In the genomic region with DNA sequence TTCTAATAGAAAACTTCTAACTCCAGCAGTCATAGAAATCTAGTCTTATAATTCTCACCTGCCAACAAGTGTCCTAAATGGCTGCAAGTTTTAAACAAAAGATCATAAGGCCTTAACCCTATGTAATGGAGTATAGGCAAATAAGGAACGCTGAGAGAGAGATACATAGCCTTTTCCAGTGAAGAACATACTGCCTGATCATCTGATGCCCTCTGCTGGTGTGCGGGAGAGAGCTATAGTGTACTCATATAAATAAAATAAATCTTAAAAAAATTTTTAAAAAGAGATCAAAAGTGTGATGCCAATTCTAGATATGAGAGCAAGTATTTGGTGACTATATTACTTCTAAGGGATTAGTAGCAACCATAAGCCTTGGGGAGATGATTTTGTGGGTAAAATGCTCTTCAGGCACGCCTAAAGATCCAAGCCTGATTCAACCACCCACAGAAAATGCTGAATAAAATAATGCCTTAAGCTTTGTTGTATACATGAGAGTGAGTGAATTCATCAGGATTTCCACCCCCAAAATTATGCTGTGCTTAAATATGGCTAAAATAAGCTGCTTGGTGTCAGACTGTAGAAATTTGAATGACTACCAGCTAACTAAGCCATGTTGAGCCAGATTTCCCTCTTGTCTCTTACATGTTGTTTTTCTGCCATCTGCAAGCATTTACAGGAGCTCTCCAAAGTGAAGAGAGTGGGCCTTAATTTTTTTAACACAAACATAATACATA, we compare ENCODE assay signal across 12 mouse cellular contexts.
DNase-seq lines count a peak whose midpoint lies in the region; ATAC-seq lines count a peak whose summit lies in the region.
"Had no signal": no experiment of that assay in that cellular context is flagged by ENCODE, and none has a peak within 500 bp of the region (broad histone marks: within the 10 kb centered on the region; RNA-seq: fewer than 3 reads in every experiment).

No protein-coding gene starts in this region.

- DNase-seq in left cerebral cortex, postnatal 14 days (ENCODE audit: low spot score in 2 of 2): peak; percentile 20 to 22
- DNase-seq in left cerebral cortex, postnatal 36 days (ENCODE audit: low spot score in 2 of 2): no peak
- peak; percentile 13 for DNase-seq in embryo, embryonic 10.5 days (ENCODE audit: low spot score)
- peak; percentile 40 for DNase-seq in right cerebral cortex, postnatal 14 days
- DNase-seq in adrenal gland, postnatal 10 days: no peak
- DNase-seq: liver, postnatal 0 days had no signal

- 62% methylated on average over 3 of the region's 3 CpGs for WGBS in forebrain, embryonic 13.5 days
- WGBS in forebrain, embryonic 12.5 days: 71% methylated on average over 3 of the region's 3 CpGs
- 58% methylated on average over 3 of the region's 3 CpGs for WGBS in midbrain, embryonic 15.5 days

- H3K27me3 ChIP-seq in forebrain, embryonic 13.5 days: no peaks in the 10 kb centered on the region
- no peaks in the 10 kb centered on the region for H3K27me3 ChIP-seq in forebrain, embryonic 12.5 days
- H3K27me3 ChIP-seq in midbrain, embryonic 15.5 days (replicated peaks): no peaks in the 10 kb centered on the region
- H3K27me3 ChIP-seq: embryonic facial prominence, embryonic 15.5 days; heart, embryonic 15.5 days had no signal

- no peak overlapping the region for H3K4me3 ChIP-seq in forebrain, embryonic 13.5 days
- no peak overlapping the region for H3K4me3 ChIP-seq in forebrain, embryonic 12.5 days (replicated peaks)
- H3K4me3 ChIP-seq in midbrain, embryonic 15.5 days: no peak overlapping the region
- H3K4me3 ChIP-seq: embryonic facial prominence, embryonic 15.5 days; heart, embryonic 15.5 days; limb, embryonic 10.5 days had no signal

- H3K4me1 ChIP-seq in forebrain, embryonic 13.5 days: 0 out of 2 replicates have a peak, but pooled peaks cover 3% of the 10 kb centered on the region
- no peaks in the 10 kb centered on the region for H3K4me1 ChIP-seq in forebrain, embryonic 12.5 days
- no peaks in the 10 kb centered on the region for H3K4me1 ChIP-seq in midbrain, embryonic 15.5 days
- H3K4me1 ChIP-seq: embryonic facial prominence, embryonic 15.5 days; heart, embryonic 15.5 days; limb, embryonic 10.5 days had no signal

- no peaks in the 10 kb centered on the region for H3K9me3 ChIP-seq in forebrain, embryonic 13.5 days (replicated peaks)
- H3K9me3 ChIP-seq in forebrain, embryonic 12.5 days: no peaks in the 10 kb centered on the region
- no peaks in the 10 kb centered on the region for H3K9me3 ChIP-seq in midbrain, embryonic 15.5 days
- H3K9me3 ChIP-seq: embryonic facial prominence, embryonic 15.5 days; heart, embryonic 15.5 days; limb, embryonic 10.5 days had no signal

- no peak overlapping the region for H3K27ac ChIP-seq in forebrain, embryonic 13.5 days
- no peak overlapping the region for H3K27ac ChIP-seq in forebrain, embryonic 12.5 days
- no peak overlapping the region for H3K27ac ChIP-seq in midbrain, embryonic 15.5 days
- H3K27ac ChIP-seq: embryonic facial prominence, embryonic 15.5 days; heart, embryonic 15.5 days; limb, embryonic 10.5 days had no signal

- no peak overlapping the region for H3K9ac ChIP-seq in forebrain, embryonic 13.5 days
- H3K9ac ChIP-seq in forebrain, embryonic 12.5 days: no peak overlapping the region
- no peak overlapping the region for H3K9ac ChIP-seq in midbrain, embryonic 15.5 days
- H3K9ac ChIP-seq: embryonic facial prominence, embryonic 15.5 days; heart, embryonic 15.5 days; liver, postnatal 0 days had no signal

- intact Hi-C loops in left cerebral cortex, postnatal 14 days (cut with DNase I): loop anchor here (2.0 to 5.0 kb wide), 3 partner anchors 111 to 489 kb away; no protein-coding TSS in a partner anchor
- intact Hi-C loops in left cerebral cortex, postnatal 36 days (cut with DNase I): loop anchor here (2.0 to 5.0 kb wide), 2 partner anchors 112 to 489 kb away; no protein-coding TSS in a partner anchor

- ATAC-seq in forebrain, embryonic 13.5 days: peak; percentile 55; the same call in 1 of the 2 replicates
- ATAC-seq in forebrain, embryonic 12.5 days (ENCODE audit: low FRiP score): no peak
- no peak for ATAC-seq in midbrain, embryonic 15.5 days (replicated peaks)
- ATAC-seq: liver, postnatal 0 days had no signal

- H3K36me3 ChIP-seq in forebrain, embryonic 13.5 days (ENCODE audit: poor library complexity, severe bottlenecking): no peaks in the 10 kb centered on the region
- H3K36me3 ChIP-seq in forebrain, embryonic 12.5 days (replicated peaks): no peaks in the 10 kb centered on the region
- H3K36me3 ChIP-seq in midbrain, embryonic 15.5 days (replicated peaks): no peaks in the 10 kb centered on the region
- H3K36me3 ChIP-seq: embryonic facial prominence, embryonic 15.5 days; heart, embryonic 15.5 days; limb, embryonic 10.5 days had no signal

- H3K4me2 ChIP-seq in forebrain, embryonic 13.5 days: no peak overlapping the region
- no peak overlapping the region for H3K4me2 ChIP-seq in forebrain, embryonic 12.5 days
- H3K4me2 ChIP-seq in midbrain, embryonic 15.5 days: no peak overlapping the region
- H3K4me2 ChIP-seq: embryonic facial prominence, embryonic 15.5 days; heart, embryonic 15.5 days had no signal

Comparison
In these comparisons a context has a peak if more than half of its experiments do, and no peak if none do; other contexts are left out.
1. DNase-seq: peak in left cerebral cortex, postnatal 14 days (2 of 2), embryo, embryonic 10.5 days (single experiment) and right cerebral cortex, postnatal 14 days (single experiment); none in left cerebral cortex, postnatal 36 days (0 of 2) and adrenal gland, postnatal 10 days (single experiment).